Mouse (Mus musculus) adipocyte (in vitro differentiated cells): ENCODE measurements around the gene Ranbp10.
A peak's percentile ranks its signal among the peaks of the same experiment; 100 is the strongest.

Source experiments
- DNase-seq: peaks from one replicate; pipeline ENCODE4 v3.0.0-alpha.2; 2016; ENCODE audit warnings: low spot score

Gene Ranbp10

GRCm38 (mm10) chr8:105826861-105827848, at the start of gene Ranbp10, which contains the start of gene Tsnaxip1:
TSS of gene Ranbp10 (minus strand) at chr8:105827350.
TSS of gene Tsnaxip1 (plus strand) at chr8:105827731.
- peak; percentile 100 for DNase-seq

GRCm38 (mm10) chr8:105874301-105874700, 47.2 kb upstream of the Ranbp10 start:
- no peak for DNase-seq

GRCm38 (mm10) chr8:105866364-105867029, 39.3 kb upstream of the Ranbp10 start:
- DNase-seq: no peak

GRCm38 (mm10) chr8:105861951-105862350, 34.8 kb upstream of the Ranbp10 start:
- DNase-seq: peak; percentile 65

GRCm38 (mm10) chr8:105860143-105860981, 33.2 kb upstream of the Ranbp10 start, which contains the start of gene Nutf2:
TSS of gene Nutf2 (plus strand) at chr8:105860580.
- DNase-seq: peak; percentile 99

- DNase-seq: no peak
These were observed 32.2 kb upstream of the Ranbp10 start for GRCm38 (mm10) chr8:105859314-105859713.

GRCm38 (mm10) chr8:105858495-105858894, 31.3 kb upstream of the Ranbp10 start:
- DNase-seq: no peak

- peak; percentile 32 for DNase-seq
These were observed 29.2 kb upstream of the Ranbp10 start for GRCm38 (mm10) chr8:105856168-105856835.

- peak; percentile 35 for DNase-seq
These were observed 28.4 kb upstream of the Ranbp10 start for GRCm38 (mm10) chr8:105855248-105856167.

GRCm38 (mm10) chr8:105854715-105855216, 27.6 kb upstream of the Ranbp10 start, which contains the start of gene Thap11:
TSS of gene Thap11 (plus strand) at chr8:105855132.
- peak; percentile 96 for DNase-seq

- no peak for DNase-seq
These were observed 27.2 kb upstream of the Ranbp10 start for GRCm38 (mm10) chr8:105854303-105854702.

- no peak for DNase-seq
These were observed 26.0 kb upstream of the Ranbp10 start, which contains the start of gene Cenpt for GRCm38 (mm10) chr8:105853178-105853577. TSS of gene Cenpt (minus strand) at chr8:105853278.

- DNase-seq: no peak
These were observed 25.1 kb upstream of the Ranbp10 start for GRCm38 (mm10) chr8:105852146-105852729.

- peak; percentile 91 for DNase-seq
These were observed 24.5 kb upstream of the Ranbp10 start for GRCm38 (mm10) chr8:105851651-105852143.

GRCm38 (mm10) chr8:105850611-105851010, 23.5 kb upstream of the Ranbp10 start:
- DNase-seq: no peak

- no peak for DNase-seq
These were observed 22.9 kb upstream of the Ranbp10 start for GRCm38 (mm10) chr8:105850014-105850413.

- DNase-seq: no peak
These were observed 19.5 kb upstream of the Ranbp10 start for GRCm38 (mm10) chr8:105846678-105847077.

- DNase-seq: no peak
These were observed 12.1 kb upstream of the Ranbp10 start for GRCm38 (mm10) chr8:105839209-105839608.

GRCm38 (mm10) chr8:105836991-105837390, 9.8 kb upstream of the Ranbp10 start:
- DNase-seq: no peak
